Mouse (Mus musculus) heart, adult 18-20 months (tissue): ENCODE results near the gene Astn1. TPM values are rescaled to one million over a fixed set of nuclear protein-coding genes. Genes with fewer than 3 reads are reported as not detected.

Source experiments
- DNase-seq, 2 experiments: peaks; one replicate each; pipeline ENCODE4 v3.0.0; 2021 to 2022; ENCODE audit warnings: mixed read lengths in 1 of 2
- total RNA-seq, 2 experiments: library from RNA; stranded (reverse); gene quantifications; 2 replicates each; pipeline ENCODE4 v1.2.3; 2021

Gene Astn1
- total RNA-seq, 2 experiments from 2014 or later = 0.46 to 1.1 TPM

DNA sequence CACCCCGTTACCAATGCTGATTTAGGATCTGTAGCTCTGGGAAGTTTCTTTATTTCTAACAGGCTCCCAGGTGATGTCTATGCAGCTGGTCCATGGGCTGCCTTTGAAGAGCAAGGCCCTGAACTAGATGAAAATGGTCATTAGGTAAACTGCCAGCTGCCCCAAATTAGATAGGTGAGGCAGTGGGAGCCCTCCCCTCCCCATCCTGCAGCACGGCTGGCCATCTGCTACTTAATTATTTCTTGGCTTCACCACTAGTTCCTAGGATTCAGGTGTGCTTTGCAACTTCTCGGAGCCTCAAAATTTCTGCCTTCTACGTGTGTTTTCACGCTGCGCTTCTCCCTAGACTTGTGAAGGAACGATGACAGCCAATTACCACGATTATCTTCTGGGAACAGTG is 59.4 kb downstream of the Astn1 start:
- DNase-seq = no peak

DNA sequence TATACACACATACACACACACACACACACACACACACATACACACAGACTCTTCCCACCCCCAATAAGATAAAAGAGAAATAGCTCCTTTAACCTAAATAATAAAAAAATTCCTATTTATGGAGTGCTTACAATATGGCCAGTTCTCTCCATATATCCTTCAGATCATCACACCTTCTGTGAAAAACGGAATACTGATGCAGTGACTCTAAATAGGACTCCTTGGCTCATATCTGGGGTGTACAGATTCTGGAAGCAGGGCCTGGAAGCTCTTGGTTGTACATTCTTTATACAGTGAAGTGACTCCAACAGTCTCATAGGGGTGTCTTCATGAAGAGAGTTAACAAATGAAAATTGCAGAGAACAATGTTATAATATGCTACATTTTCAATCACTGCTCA is 60.7 kb downstream of the Astn1 start:
- no peak for DNase-seq

DNA sequence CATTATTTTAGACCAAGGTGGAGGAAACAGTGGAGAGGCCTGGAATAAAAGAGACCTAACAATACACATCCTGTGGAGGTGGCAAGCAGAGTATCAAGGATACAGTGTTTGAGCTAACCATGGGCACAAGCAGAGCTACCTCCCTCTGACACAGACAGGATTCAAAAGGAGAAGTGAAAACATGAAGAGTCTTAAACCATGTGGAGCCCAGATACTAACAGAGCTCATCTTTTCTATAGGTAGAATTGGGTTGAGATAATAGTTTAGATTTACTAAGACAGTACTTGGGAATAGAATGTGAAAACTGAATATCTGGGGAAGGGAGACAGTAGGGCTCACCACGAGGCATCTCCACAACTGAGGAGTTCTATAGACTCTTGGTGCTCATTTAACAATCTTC is 84.0 kb downstream of the Astn1 start:
- DNase-seq = no peak

DNA sequence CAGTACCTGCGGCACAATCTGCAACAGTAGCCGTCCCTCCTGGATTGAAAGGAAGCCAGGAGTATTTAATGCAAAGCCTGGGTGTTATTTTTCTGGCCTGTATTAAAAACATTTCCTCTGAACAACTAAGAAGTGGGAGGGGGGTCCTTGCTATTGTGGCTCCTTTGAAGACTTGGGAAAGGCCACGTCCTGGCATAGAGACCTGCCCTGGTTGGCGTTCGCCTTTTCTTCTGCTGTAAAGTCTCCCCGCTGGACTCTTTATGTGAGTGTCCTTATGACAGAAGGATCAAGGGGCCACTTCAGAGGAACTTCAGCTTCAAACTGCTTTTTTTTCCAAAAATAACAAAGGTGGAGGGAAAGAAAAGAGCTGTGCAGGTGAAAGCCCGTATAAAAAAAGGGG is 85.9 kb downstream of the Astn1 start:
- no peak for DNase-seq

DNA sequence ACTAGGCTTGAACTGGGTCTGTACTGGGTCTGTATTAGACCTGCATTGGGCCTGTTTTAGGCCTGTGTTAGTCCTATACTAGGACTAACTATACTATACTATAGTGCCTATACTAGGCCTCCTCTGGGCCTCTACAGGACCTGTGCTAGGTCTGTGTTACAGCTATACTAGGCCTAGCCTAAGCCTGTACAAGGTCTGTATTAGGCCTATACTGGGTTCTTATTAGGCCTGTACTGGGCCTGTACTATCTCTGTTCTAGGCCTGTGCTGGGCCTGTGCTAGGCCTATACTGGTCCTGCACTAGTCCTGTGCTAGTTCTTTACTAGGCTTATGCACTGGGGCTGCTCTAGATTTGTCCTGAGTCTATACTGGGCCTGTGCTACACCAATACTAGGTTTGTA is 90.6 kb downstream of the Astn1 start:
- no peak for DNase-seq

GRCm38 (mm10) chr1:158453587-158453986 is 91.5 kb downstream of the Astn1 start:
- DNase-seq = no peak

- DNase-seq = no peak
These were observed 101.9 kb downstream of the Astn1 start for GRCm38 (mm10) chr1:158463975-158464374.

- no peak for DNase-seq
These were observed 103.2 kb downstream of the Astn1 start for GRCm38 (mm10) chr1:158465286-158465685.

GRCm38 (mm10) chr1:158477841-158478240 is 115.8 kb downstream of the Astn1 start:
- DNase-seq = no peak

GRCm38 (mm10) chr1:158480285-158480684 is 118.2 kb downstream of the Astn1 start:
- DNase-seq = no peak

GRCm38 (mm10) chr1:158483733-158484132 is 121.7 kb downstream of the Astn1 start:
- DNase-seq = no peak

- DNase-seq = no peak
These were observed 127.5 kb downstream of the Astn1 start for GRCm38 (mm10) chr1:158489521-158490021.

DNA sequence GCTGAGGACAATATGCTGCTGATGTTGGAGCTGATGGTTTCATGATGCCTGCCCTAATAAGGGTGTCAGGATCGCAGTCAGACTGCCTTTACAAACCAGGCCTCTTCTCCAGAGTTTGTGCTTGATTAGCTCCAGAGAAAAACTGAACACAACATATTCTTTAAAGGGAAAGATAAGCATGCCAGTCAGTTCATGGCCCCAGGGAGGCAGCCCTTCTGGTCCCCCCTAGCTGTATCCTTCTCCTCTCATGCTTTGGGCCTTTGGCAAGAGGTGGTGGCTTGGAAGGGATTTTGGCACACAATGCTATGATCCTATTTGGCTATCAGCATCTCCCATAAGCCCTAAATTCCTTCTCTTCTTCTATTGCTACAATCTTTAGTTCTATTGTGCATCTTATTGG is 128.1 kb downstream of the Astn1 start:
- no peak for DNase-seq

GRCm38 (mm10) chr1:158493289-158493688 is 131.2 kb downstream of the Astn1 start:
- no peak for DNase-seq

DNA sequence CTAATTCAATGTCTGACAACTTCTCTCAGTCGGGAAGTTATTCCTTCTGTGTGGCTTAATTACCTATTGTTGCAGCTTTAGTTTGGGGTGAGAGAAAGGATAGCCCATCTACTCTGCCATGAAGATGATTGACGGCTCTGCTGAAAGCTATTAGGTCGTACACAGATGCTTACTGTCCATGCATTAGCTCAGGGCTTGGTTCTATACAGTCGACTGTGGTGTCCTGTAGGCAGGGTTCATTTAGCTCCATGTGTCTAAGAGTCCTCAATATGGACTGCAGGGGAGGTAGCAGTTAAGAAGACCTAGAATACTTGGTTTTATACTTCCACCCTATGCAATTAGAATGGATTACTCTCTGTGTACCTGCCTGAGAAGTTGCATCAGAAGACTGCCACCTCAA is 138.1 kb downstream of the Astn1 start:
- no peak for DNase-seq

GRCm38 (mm10) chr1:158501019-158501418 is 138.9 kb downstream of the Astn1 start:
- peak in 1 of 2 experiments; percentile 4 for DNase-seq

- DNase-seq = no peak
These were observed 145.5 kb downstream of the Astn1 start for GRCm38 (mm10) chr1:158507610-158508009.

GRCm38 (mm10) chr1:158509112-158509855 is 147.2 kb downstream of the Astn1 start:
- peak in 1 of 2 experiments; percentile 18 for DNase-seq

DNA sequence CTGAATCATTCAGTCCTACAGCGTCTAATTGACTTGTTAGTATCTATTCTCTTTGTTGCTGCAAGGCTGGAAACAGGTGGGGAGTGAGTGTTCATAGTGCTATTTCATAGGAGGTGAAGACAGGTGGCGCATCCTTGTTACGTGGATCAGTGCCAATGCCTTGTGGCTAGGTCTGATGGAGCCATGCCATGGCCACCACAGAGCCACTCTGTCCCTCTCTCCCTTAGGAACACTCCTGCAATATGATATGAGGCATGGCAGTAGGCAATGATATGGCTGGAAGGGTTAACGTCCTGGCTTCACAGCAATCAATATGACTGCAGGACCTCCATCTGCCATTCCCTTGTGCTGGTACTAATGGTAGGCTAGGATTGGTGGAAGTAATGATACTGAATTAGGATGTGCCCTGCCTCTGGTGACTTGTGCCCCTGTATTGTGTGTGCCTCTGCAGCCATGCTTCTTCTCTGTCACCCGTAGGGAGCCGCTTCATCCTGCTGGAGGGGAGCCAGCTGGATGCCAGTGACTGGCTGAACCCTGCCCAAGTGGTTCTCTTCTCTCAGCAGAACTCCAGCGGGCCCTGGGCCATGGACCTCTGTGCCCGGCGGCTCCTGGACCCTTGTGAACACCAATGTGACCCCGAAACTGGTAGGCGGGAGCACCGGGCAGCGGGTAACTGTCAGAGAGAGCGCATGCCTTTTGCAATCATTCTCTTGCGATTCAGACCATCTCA is 148.6 kb downstream of the Astn1 start:
- DNase-seq = no peak

DNA sequence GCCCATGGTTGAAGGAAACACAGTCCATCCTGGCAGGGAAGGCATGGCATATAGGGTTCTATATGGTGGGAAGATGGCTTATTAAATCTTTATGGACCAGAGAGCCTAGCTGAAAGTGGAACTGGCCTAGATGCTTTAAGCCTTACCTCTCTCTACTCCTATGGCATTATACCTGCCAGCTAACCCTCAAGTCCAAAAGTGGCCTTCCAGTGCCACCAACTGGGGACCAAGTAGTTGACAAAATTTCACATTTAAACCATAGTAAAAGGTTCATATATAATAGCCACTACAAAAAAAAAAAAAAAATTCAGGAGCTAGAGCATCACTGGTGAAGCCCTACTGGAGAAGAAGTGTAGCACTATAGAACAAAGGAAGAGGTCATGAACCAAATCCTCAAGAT is 150.0 kb downstream of the Astn1 start:
- no peak for DNase-seq

DNA sequence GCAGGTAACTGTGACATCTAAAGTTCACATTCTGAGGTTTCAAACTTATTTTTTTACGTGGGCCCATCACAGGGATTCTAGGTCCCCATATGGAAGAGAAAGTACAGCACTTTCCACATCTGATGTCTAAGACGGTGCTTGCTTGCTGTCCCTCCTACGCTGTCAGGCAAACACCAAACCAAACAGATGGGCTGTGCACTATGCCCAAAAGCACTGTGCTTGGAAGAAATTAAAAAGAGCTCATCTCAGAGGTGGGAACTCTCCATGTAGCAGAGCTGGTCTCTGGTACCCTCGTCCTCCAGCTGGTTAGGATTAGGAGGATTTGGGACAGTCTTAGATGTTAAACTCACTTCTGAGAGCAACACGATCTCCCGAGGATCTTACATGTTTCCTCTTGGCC is 150.6 kb downstream of the Astn1 start:
- no peak for DNase-seq

DNA sequence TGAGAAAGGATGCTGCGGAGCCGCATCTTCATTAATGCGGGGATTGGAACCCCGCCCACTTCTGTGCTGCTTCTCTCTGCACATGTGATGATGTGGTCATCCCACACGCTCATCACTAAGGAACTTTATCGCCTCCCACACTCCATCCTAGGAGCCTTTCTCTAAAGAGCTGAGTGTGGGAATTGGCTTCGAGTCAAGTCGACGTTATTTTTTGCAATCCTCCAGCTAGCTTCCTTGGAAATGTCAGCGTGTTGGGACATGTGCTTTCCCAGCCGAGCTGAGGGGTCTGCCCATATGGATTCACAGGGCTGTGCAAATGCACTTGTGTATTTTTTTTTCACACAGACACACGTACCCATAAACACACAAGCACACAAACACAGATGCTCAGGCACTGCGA is 151.5 kb downstream of the Astn1 start:
- DNase-seq = peak; percentile 8 to 34

- no peak for DNase-seq
These were observed 154.5 kb downstream of the Astn1 start for GRCm38 (mm10) chr1:158516558-158516957.

DNA sequence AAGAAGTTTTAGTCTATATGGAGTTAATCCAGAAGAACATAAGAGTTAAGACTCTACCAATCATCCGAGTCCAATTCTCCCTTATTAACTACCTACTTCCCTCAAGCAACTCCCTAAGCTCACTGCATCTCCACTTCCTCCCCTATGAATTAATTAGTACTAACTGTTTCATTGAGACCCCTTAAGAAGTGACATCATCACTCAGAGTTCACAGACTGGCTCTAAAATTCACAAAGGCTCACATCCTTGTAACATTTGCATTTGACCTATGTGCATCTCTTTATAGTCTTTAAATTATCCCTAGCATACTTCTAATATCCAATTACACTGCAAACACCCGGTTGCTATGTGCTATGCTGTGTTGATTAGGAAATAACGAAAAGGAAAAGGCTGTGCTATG is 174.1 kb downstream of the Astn1 start:
- no peak for DNase-seq
